Mouse (Mus musculus): ENCODE results near the gene Eya4.

- TF ChIP-seq CTCF (IDR thresholded peaks at IDR 0.05; ENCODE audit: low read depth, low read length), result no peak
- TF ChIP-seq POLR2A (IDR thresholded peaks at IDR 0.05; ENCODE audit: extremely low read depth, insufficient read depth, low read length), result no peak
Measured at GRCm38 (mm10) chr10:23233425-23233824, 117.2 kb downstream of the Eya4 start.

Measured in liver, adult 2 months (tissue).